Mouse (Mus musculus): ENCODE results near the gene Cyp2s1. TPM values are rescaled to one million over a fixed set of nuclear protein-coding genes. Genes with fewer than 3 reads are reported as not detected.

Gene Cyp2s1
- total and polyA plus RNA-seq, 2 experiments from 2014 or later: 3.5 to 4.4 TPM

- H3K9me3 ChIP-seq (ENCODE audit: low read length): no peaks in the 10 kb centered on the region
- H3K4me1 ChIP-seq (ENCODE audit: insufficient read depth, low read length): no peaks in the 10 kb centered on the region
- peak overlapping the region; percentile 60; the same call in 1 of the 2 replicates for H3K27ac ChIP-seq
- peak; percentile 36 for DNase-seq (ENCODE audit: low spot score)
- peak overlapping the region; percentile 53 for H3K4me3 ChIP-seq (ENCODE audit: low read length)
- peak overlapping the region; percentile 67 for H3K4me2 ChIP-seq (ENCODE audit: low read depth, low read length)
- 21% methylated on average over 11 of the region's 11 CpGs for WGBS
- no peak for TF ChIP-seq CTCF (IDR thresholded peaks at IDR 0.05; ENCODE audit: low read depth)
- H3K27me3 ChIP-seq (ENCODE audit: insufficient read depth, low read length): no peaks in the 10 kb centered on the region
- peak overlapping the region; percentile 58 for H3K9ac ChIP-seq (replicated peaks; ENCODE audit: low read length)
- no peaks in the 10 kb centered on the region for H3K36me3 ChIP-seq (ENCODE audit: insufficient read depth, low read length)
- peak; percentile 78 for ATAC-seq
Measured at GRCm38 (mm10) chr7:25848444-25848812, 31.7 kb upstream of the Cyp2s1 start.

GRCm38 (mm10) chr7:25847722-25848443 is 31.2 kb upstream of the Cyp2s1 start:
- Histone ChIP-seq H3K27me3 (ENCODE audit: insufficient read depth, low read length) (no peaks in the 10 kb centered on the region), H3K4me2 (ENCODE audit: low read depth, low read length) (peak overlapping the region; percentile 67), H3K27ac (peak overlapping the region; percentile 60; the same call in 1 of the 2 replicates), H3K4me1 (ENCODE audit: insufficient read depth, low read length) (no peaks in the 10 kb centered on the region), H3K9me3 (ENCODE audit: low read length) (no peaks in the 10 kb centered on the region), H3K4me3 (ENCODE audit: low read length) (peak overlapping the region; percentile 53), H3K9ac (replicated peaks; ENCODE audit: low read length) (peak overlapping the region; percentile 58), H3K36me3 (ENCODE audit: insufficient read depth, low read length) (no peaks in the 10 kb centered on the region)
- ATAC-seq (peak; percentile 94), DNase-seq (ENCODE audit: low spot score) (peak; percentile 95)
- TF ChIP-seq CTCF (IDR thresholded peaks at IDR 0.05; ENCODE audit: low read depth): peak; percentile 88
- 11% methylated on average over 13 of the region's 13 CpGs for WGBS

DNA sequence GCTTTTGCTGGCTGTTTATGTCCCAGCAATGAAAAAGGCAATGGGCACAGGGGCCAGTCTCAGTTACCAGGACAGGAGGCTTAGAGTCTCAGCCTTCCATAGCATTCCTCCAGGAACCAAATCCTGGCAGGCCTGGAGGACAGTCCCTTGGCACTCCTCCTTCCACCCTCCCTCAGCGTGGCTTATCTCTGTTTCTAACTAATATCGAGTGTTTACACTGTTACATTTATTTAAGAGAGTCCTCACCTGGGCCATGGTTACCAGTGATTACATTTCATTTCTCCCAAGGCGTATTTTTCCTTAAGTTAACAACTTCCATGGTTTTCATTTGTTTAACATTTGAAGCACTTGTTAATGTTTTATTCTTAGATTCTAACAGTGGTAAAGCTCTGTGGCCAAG is 28.2 kb upstream of the Cyp2s1 start:
- DNase-seq (ENCODE audit: low spot score): no peak
- 86% methylated on average over 3 of the region's 3 CpGs for WGBS

DNA sequence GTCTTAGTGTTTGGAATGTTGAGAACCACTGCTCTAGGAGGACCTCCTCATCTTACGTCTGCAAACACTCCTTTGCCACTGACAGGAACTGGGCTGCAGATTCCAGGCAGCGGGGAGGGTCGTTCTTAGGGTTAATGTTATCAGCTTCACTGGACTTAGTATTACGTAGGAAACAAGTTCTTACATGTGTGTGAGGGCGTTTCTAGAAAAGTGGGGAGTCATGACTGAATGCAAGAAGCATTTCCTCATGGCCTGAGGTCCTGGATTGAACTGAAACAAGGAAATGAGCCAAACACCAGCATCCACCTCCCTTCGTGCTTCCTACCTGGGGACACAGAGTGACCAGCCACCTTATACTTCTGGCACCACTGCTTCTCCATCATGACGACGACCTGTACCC is 27.7 kb upstream of the Cyp2s1 start:
- H3K4me2 ChIP-seq (ENCODE audit: low read depth, low read length): no peak overlapping the region
- H3K9me3 ChIP-seq (ENCODE audit: low read length): no peaks in the 10 kb centered on the region
- DNase-seq (ENCODE audit: low spot score): no peak
- 83% methylated on average over 8 of the region's 8 CpGs for WGBS
- no peak for ATAC-seq
- no peak overlapping the region for H3K27ac ChIP-seq
- H3K27me3 ChIP-seq (ENCODE audit: insufficient read depth, low read length): no peaks in the 10 kb centered on the region
- no peaks in the 10 kb centered on the region for H3K36me3 ChIP-seq (ENCODE audit: insufficient read depth, low read length)
- no peak overlapping the region for H3K9ac ChIP-seq (replicated peaks; ENCODE audit: low read length)
- no peak overlapping the region for H3K4me3 ChIP-seq (ENCODE audit: low read length)
- no peaks in the 10 kb centered on the region for H3K4me1 ChIP-seq (ENCODE audit: insufficient read depth, low read length)
- TF ChIP-seq CTCF (IDR thresholded peaks at IDR 0.05; ENCODE audit: low read depth): no peak

More for the DNA sequence above, 28.2 kb upstream of the Cyp2s1 start:
- no peak overlapping the region for H3K27ac ChIP-seq
- no peak for ATAC-seq
- no peak for TF ChIP-seq CTCF (IDR thresholded peaks at IDR 0.05; ENCODE audit: low read depth)
- H3K4me3 ChIP-seq (ENCODE audit: low read length): no peak overlapping the region
- no peak overlapping the region for H3K4me2 ChIP-seq (ENCODE audit: low read depth, low read length)
- H3K9ac ChIP-seq (replicated peaks; ENCODE audit: low read length): no peak overlapping the region
- no peaks in the 10 kb centered on the region for H3K36me3 ChIP-seq (ENCODE audit: insufficient read depth, low read length)
- H3K27me3 ChIP-seq (ENCODE audit: insufficient read depth, low read length): no peaks in the 10 kb centered on the region
- H3K9me3 ChIP-seq (ENCODE audit: low read length): no peaks in the 10 kb centered on the region
- no peaks in the 10 kb centered on the region for H3K4me1 ChIP-seq (ENCODE audit: insufficient read depth, low read length)

DNA sequence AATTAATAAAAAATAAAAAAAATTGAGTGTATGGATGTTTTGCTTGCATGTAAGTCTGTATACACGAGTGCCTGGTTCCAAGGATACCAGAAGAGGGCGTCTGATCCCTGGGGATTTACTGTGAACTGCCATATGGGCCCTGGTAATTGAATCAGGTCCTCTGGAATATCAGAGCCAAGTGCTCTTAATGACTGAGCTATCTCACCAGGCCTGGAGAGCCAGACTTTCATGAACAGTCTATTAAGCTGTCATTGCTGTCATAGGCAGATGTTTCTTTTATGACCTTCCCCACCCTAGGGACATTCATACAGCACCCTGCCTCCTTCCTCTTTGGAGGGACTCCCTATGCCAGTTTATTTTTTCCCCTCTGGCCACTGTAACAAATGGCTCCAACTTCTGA is 26.8 kb upstream of the Cyp2s1 start:
- WGBS: 16% methylated on average over 2 of the region's 2 CpGs

GRCm38 (mm10) chr7:25840908-25841307 is 24.2 kb upstream of the Cyp2s1 start:
- WGBS: 68% methylated on average over 4 of the region's 4 CpGs
- Histone ChIP-seq H3K9me3 (ENCODE audit: low read length) (no peaks in the 10 kb centered on the region), H3K27me3 (ENCODE audit: insufficient read depth, low read length) (no peaks in the 10 kb centered on the region), H3K4me1 (ENCODE audit: insufficient read depth, low read length) (no peaks in the 10 kb centered on the region), H3K4me2 (ENCODE audit: low read depth, low read length) (no peak overlapping the region), H3K36me3 (ENCODE audit: insufficient read depth, low read length) (no peaks in the 10 kb centered on the region), H3K27ac (no peak overlapping the region), H3K9ac (replicated peaks; ENCODE audit: low read length) (no peak overlapping the region), H3K4me3 (ENCODE audit: low read length) (no peak overlapping the region)
- DNase-seq (ENCODE audit: low spot score) (no peak), ATAC-seq (no peak)
- TF ChIP-seq CTCF (IDR thresholded peaks at IDR 0.05; ENCODE audit: low read depth): no peak

More for the DNA sequence above, 26.8 kb upstream of the Cyp2s1 start:
- H3K9ac ChIP-seq (replicated peaks; ENCODE audit: low read length): no peak overlapping the region
- H3K27ac ChIP-seq: no peak overlapping the region
- peak; percentile 22; the same call in 1 of the 2 replicates for TF ChIP-seq CTCF (IDR thresholded peaks at IDR 0.05; ENCODE audit: low read depth)
- H3K9me3 ChIP-seq (ENCODE audit: low read length): no peaks in the 10 kb centered on the region
- H3K27me3 ChIP-seq (ENCODE audit: insufficient read depth, low read length): no peaks in the 10 kb centered on the region
- no peak overlapping the region for H3K4me3 ChIP-seq (ENCODE audit: low read length)
- no peaks in the 10 kb centered on the region for H3K4me1 ChIP-seq (ENCODE audit: insufficient read depth, low read length)
- peak; percentile 5 for DNase-seq (ENCODE audit: low spot score)
- ATAC-seq: no peak
- H3K36me3 ChIP-seq (ENCODE audit: insufficient read depth, low read length): no peaks in the 10 kb centered on the region
- no peak overlapping the region for H3K4me2 ChIP-seq (ENCODE audit: low read depth, low read length)

All from hindbrain, postnatal 0 days (tissue).